Mouse (Mus musculus): Measurements from ENCODE around the gene Cebpg.

DNA sequence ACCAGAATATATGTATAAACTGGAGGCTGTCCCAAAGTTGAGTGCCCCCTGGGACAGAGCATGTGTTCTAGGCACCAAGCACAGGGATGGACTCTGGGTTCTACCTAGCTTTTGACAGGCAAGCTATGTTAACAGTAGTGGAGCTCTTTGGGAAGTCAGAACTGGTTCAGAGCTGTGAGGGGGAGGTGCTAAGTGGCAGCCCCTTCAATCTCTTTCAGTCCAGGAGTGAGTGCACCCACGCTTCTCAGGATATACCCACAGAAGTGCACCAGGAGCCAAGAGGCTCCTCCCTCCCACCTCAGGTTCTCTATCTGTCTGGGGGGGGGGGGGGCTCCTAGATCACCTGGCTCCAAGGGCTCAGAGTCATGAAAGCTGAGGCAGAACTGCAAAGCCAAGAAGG lies 31.9 kb downstream of the Cebpg start:
- no peak for TF ChIP-seq POLR2A (IDR thresholded peaks at IDR 0.05; ENCODE audit: extremely low read depth, insufficient read depth, low read length)
- no peak for TF ChIP-seq CTCF (IDR thresholded peaks at IDR 0.05; ENCODE audit: extremely low read depth, insufficient read depth, low read length)

All from cortical plate, adult 2 months (tissue).